Mouse (Mus musculus): Measurements from ENCODE around the gene Gal3st2c.

- TF ChIP-seq POLR2A (IDR thresholded peaks at IDR 0.05; ENCODE audit: low read depth, low read length), result no peak
- no peak for TF ChIP-seq CTCF (IDR thresholded peaks at IDR 0.05; ENCODE audit: extremely low read depth, insufficient read length, insufficient replicate concordance, low read depth, low read length)
Observed at GRCm38 (mm10) chr1:94033075-94033602, 42.8 kb downstream of the Gal3st2c start.

Data from small intestine, adult 2 months (tissue).